Mouse (Mus musculus): ENCODE results near the gene Ubac1. TPM values are rescaled to one million over a fixed set of nuclear protein-coding genes. Genes with fewer than 3 reads are reported as not detected.

Gene Ubac1
- total RNA-seq, 2 experiments from 2014 or later: 1,008 to 1,318 TPM

DNA sequence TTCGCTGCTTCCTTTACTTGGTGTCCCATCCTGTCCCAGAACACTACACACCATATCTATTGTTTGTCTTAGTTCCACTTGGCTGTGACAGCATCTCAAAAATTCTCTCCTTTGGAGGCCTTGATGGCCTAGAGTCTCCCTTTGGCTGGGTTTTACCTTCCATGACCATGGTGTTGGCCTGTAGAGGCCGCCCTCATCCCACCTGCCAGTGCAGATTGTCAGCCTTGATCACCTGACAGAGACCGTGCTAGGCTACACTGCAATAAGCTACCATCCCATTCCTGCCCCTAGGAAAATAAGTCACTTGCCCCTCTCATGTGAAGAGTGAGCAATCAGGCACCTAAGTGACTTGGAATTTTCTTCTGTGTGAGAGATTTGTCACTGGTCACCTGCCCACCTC lies 8.7 kb upstream of the Ubac1 start:
- 0 out of 2 replicates have a peak, but pooled peaks have one; percentile 48 for ATAC-seq (replicated peaks; ENCODE audit: low FRiP score, poor library complexity, severe bottlenecking)

DNA sequence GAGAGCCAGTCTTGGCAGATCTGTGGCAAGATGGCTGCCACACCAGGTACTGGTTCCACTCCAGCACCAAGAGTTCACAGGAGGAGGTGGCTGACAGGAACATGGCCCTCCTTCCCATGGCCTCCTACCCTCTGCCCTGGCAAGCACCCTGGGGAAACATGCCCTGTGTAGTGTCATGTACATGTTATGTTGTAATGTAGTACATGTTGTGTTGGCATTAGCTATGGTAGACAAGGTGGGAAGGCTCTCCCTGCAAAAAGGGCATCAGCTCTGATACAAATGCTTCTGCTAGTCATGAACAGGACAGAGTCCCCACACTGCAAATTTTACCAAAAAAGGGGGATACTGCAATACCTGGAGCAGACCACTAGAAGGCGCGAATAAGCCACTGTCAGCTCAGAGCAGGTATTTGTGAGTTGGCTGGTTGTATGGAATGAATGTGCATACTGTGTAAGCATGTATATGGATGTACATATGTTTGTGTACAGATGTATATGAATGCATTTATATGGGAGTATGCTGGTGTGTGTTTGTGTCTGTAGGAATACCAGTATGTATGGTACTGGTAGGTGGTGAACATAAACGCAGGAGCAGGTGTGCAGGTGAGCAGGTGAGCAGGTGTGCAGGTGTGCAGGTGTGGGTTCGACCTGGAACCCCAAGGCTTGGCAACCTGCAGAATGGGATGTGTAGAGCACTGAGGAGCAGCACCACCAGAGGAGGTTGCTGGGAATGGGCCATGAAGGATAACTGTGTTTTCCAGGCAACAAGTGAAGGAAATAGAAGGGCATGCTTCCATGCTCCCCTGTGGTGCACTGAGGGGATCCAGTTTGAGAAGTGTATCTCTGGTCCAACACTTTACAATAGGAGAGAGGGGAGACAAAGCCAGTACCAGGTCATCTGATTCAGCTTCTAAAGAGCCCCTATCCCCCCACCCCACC lies 2.9 kb upstream of the Ubac1 start:
- ATAC-seq (replicated peaks; ENCODE audit: low FRiP score, poor library complexity, severe bottlenecking): peak; percentile 44; the same call in 1 of the 2 replicates

DNA sequence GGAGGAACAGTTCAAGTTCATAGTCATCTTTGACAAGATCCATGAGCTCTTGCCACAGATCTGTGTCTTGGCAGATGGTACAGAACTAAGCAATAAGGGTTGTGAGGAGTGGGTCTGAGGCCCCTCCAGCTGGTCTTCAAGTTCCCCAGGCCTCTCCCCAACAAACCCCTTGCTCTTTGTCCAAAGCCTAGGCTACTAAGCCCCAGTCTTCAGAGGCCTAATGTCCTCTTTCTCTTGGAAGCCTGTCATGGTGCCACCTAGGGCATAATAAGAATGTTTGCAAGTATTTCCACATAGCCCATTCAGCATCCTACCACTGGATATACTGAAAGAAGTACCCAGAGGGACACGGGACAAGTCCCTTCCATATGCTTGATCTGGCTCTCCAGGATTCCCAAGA lies 1.1 kb upstream of the Ubac1 start:
- ATAC-seq (replicated peaks; ENCODE audit: low FRiP score, poor library complexity, severe bottlenecking): no peak

DNA sequence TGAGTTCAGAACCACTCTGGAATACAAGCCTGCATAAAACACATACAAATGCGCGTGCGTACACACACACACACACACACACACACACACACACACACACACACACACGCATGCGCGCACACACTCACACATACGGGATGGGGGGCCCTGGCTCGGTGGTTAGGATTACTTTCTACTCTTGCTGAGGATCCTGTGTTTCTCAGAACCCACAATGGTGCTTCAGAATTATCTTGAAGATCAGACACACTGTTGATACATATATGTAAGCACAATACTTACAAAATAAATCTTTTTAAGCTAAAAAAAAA lies 665 bp upstream of the Ubac1 start:
- no peak for ATAC-seq (replicated peaks; ENCODE audit: low FRiP score, poor library complexity, severe bottlenecking)

DNA sequence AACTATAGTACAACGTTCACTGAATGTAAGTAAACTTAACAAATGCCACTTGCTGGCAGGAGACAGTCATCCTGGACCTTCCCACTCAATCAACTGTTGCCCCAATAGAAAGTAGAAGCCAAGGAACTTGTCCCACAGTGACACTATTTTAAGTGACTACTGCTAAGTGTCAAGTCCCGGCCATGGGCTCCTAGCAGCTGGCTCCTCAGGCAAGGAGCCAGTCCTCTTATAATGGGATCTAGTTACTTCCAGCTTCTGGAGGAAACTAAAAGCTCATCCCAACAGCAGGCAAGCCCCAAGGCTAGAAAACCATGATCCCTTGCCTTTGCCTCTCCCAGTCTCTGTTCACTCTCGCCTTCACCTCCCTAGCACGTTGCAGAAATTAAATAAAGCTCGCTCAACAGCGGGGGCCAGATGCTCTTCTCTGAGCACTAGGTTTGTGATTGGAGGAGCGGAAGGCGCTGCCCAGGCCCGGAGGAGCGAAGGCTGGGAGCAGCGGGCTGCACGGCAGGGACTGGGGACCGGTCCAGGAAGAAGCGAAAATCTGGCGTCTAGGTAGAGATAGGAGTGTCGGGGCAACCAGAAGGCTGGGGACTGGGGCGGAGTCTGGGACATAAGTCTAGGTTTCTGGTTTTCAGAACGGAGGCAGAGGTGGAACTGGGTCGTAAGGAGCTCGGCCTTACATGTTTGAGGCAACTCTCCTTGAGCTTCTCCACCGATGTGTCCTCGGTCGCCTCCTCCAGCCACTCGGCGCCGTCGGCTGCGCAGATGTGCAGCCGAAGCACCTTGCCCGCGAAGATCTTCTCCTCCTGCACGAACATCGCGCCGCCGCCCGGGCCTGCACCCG lies 610 bp downstream of the Ubac1 start:
- peak; percentile 45 for ATAC-seq (replicated peaks; ENCODE audit: low FRiP score, poor library complexity, severe bottlenecking)

DNA sequence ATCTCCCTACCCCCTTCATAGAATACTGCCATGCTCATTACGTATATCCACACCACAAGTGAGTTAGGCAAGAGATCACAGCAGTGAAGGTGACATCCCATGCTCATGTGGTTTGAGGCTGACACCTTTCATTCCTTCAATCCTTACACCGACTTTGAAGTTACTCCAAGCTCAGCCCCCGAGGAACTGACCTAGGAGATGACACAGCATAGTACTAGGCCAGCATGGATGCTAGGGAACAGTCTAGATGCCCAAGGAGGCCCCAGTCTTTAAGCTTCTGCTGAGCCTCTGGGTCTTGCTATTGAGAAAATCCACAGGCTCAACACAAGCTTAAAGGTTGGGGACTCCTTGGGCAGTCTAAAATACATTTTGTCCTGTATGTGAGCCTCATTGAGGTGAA lies 1.6 kb downstream of the Ubac1 start:
- ATAC-seq (replicated peaks; ENCODE audit: low FRiP score, poor library complexity, severe bottlenecking): peak; percentile 36

DNA sequence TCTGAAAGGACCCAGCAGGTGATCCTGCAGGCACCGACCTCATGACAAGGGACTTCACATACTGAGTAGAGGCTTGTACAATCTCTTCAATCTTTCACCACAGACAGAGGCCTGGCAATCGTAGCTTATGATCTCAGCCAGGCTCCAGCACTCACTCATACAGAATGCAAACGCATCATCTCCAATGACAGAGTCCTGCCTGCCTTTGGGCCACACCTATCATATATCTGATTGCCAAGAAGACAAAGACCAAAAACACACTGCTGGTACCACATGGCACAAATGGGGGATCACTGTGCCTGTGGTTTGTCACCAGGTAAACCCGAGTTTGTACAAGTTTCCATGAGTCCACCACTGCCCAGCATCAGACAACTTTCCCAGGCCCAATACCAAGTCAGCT lies 4.2 kb downstream of the Ubac1 start:
- ATAC-seq (replicated peaks; ENCODE audit: low FRiP score, poor library complexity, severe bottlenecking): no peak

DNA sequence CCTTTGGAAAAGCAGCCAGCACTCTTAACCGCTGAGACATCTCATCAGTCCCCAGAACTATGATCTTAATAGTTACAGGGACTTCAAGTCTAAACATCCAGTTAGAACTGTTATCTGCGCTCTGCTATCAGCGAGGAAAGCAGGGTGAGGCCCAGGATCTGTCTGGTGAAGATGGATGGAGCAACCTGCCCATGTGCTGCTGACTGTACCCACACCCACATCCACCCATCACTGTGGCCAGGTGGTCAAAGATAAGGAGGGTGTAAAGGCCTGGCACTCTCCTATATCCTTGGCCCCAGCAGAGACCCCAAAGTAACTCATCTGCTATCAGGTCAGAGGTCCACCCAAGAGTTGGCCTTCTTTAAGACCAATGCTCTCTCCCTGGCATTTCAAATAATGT lies 7.9 kb downstream of the Ubac1 start:
- peak; percentile 89 for ATAC-seq (replicated peaks; ENCODE audit: low FRiP score, poor library complexity, severe bottlenecking)

DNA sequence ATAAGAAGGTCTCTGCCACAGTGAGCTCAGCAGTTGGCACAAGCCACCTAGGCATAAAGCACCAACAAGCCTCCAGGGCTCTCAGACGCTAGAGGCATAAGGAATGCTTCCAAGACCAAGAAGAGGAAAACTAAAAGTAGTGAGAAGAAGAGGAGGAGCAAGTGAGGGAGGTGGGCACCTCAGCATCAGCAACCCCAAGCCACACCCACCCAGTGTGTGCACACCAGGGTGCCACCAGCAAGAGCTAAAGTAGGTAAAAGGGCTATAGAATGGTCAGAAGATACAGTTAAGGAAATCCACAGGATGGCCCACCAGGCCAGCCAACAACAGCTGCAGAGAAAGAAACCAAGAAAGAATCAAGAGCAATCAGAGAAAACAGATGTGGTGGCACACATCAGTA lies 10.1 kb downstream of the Ubac1 start:
- ATAC-seq (replicated peaks; ENCODE audit: low FRiP score, poor library complexity, severe bottlenecking): 0 out of 2 replicates have a peak, but pooled peaks have one; percentile 26

DNA sequence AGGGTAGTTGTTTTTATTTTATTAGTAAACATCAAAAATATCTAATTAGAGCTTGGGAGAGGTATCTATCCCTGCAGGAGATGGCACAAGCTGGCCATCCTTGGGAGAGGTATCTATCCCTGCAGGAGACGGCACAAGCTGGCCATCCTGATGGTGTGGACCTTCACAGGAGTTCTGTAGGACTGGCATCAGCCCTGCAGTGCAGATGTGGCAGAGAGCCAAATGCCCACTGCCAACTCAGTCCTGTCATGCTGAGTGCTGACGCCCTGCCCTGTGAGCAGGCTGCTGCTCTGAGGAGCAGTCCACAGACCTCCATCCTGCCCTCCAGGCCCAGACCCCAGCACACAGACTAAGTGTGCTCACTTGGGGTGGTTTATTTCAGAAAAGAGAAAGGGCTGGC lies 19.5 kb downstream of the Ubac1 start:
- no peak for ATAC-seq (replicated peaks; ENCODE audit: low FRiP score, poor library complexity, severe bottlenecking)

DNA sequence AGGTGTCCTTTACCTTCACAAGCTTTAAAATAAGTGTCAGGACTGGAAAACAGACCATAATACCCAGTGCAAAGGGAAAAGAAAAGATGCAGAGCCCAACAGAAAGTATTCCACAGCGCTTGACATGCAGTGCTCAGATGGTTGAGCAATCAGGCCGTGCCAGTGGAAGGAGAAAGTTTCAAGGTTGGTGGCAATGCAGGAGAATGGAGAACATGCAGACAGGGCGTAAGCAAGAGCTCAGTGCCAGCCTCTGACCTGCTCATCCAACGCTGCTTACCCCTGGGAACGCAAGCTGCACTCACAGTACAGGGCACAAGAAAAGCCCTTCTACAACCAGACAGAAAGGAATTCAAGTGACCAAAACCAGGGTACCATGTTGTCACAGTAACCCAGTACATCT lies 20.4 kb downstream of the Ubac1 start:
- no peak for ATAC-seq (replicated peaks; ENCODE audit: low FRiP score, poor library complexity, severe bottlenecking)

DNA sequence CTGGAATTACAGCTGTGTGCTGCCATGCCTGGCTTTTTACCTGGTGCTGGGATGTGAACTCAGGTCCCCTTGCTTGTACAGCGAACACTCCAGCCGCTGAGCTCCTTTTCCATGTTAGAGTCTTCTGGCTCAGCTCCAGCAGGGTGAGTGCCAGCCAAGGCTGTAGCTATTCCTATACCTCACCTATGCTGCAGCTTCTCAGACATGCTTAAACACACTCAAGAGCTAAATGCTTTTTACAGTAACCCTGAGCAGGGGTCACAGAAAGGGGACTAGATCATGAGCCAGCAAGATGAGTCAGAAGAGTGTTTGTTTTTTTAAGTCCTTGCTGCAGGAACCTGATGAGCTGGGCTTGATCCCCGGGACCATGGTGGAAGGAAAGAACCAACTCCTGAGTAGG lies 23.8 kb downstream of the Ubac1 start:
- 0 out of 2 replicates have a peak, but pooled peaks have one; percentile 5 for ATAC-seq (replicated peaks; ENCODE audit: low FRiP score, poor library complexity, severe bottlenecking)

DNA sequence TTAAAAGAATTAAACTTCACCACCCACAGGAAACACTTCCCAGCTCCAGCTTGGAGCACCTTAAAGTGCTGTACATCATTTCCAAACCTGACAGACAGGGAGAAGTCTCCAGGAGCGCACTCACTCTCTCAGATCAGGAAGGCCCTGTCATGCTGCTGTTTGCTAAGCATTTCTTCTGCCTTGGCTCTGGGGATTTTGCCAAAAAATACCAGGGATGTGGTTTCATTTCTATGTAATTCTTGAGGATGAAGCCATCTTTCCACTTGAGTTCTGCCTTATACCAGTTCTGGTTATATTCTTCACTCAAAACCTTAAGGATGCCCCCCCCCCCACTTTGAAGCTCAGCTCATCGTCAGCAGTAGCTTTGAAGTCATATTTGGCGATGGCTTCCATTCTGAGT lies 26.8 kb downstream of the Ubac1 start:
- no peak for ATAC-seq (replicated peaks; ENCODE audit: low FRiP score, poor library complexity, severe bottlenecking)

DNA sequence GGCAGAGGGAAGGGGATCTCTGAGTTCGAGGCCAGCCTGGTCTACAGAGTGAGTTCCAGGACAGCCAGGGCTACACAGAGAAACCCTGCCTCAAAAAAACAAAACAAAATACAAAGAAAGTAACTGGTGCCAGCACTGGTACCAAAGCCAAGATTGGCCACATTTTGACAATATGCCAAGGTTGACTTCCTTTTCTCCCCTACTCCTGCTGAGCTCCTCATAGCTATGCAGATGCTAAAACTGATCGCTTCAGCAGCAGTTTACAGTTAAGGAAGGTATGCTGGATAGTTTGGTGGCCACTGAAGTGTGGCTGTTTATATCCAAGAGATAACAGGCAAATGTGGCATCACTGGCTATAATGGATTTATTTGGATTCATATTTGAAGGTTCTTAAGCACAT lies 29.3 kb downstream of the Ubac1 start:
- ATAC-seq (replicated peaks; ENCODE audit: low FRiP score, poor library complexity, severe bottlenecking): no peak

DNA sequence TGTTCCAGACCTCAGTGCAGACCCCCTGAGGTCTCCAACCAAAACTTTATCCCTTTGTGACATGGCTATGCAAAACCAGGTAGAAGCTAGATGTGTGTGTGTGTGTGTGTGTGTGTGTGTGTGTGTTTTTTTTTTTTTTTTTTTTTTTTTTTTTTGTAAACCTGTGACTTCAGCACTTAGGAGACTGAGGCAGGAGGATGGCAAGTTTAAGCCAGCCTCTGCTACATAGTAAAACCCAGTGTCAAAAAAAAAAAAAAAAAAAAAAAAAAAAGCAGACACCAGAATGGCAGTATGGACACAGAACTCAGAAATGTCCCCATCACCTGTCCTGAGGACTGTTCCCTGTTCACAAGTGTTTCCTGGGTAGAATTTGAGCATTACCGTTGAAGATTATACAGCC lies 31.9 kb downstream of the Ubac1 start:
- no peak for ATAC-seq (replicated peaks; ENCODE audit: low FRiP score, poor library complexity, severe bottlenecking)

DNA sequence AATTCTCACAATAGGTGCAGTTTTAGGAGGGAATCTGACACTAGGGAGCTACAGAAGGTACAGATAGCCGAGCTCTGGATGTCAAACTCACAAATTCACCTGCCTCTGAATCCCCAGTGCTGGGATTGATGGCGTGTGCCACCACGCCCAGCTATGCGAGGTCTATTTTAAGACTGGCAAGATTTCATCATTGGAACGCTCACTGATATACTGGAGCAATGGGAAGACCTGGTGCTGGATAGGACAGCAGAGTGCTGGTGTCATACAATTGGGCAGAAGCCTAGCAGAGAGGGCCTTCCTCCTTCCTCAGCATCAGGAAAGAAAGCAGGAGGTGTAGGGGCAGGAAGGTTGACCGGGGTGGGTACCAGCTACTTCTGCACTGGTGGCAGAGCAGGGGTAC lies 33.7 kb downstream of the Ubac1 start:
- no peak for ATAC-seq (replicated peaks; ENCODE audit: low FRiP score, poor library complexity, severe bottlenecking)

DNA sequence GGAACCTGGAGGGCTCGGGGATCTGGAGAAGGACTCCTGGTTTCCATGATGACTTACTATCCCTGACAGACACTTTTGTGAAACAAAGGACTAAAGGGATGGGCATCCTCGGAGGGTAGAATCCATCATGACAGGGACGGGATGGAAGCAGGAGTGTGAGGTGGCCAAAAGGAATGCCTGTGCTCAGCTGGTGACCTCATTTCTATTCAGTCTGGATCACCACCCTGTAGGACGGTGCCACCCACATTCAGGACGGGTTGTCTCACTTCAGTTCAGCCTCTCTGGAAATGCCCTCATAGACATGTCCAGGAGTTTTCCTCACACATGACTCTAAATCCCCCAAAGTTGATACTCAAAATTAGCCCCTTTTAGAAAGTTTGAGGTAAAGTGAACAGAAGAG lies 34.9 kb downstream of the Ubac1 start:
- no peak for ATAC-seq (replicated peaks; ENCODE audit: low FRiP score, poor library complexity, severe bottlenecking)

DNA sequence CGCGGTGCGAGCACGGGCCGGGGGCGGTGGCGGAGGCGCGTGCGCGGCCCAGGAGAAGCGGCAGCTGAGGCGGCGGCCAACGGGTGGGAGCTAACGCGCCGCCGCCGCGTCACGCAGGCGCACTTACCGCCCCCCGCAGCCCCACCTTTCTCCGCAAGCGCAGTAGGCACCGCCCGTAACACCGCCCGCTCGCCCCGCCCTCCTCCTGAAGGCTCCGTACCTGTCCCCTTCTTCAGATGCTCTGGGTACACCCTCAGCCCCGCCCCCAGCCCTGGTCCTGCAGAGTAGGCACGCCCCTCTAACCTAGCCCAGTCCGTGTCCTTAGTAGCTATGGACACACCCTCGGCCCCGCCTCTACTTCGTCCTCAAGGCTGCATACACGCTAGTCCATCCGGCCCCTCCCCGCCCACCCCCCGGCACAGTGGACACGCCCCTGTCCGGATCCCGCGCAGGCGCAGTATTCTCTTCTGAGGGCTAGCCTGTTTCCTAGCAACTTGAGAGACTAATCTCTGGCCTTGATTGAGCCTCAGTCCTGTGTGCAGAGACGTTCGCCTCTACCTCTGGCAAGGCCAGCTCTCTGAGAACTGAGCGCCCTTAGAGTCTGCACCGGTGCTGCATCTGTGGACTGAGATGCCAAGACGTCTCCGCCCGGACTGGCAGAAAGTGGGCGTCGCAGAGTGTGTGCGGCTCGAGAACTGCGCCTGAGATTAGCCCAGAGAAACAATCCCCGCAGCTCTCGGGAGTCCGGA lies 38.2 kb downstream of the Ubac1 start, which contains the start of gene Camsap1:
Camsap1 (minus strand) TSS at position 124 of the 749 bp plus-strand sequence.
- ATAC-seq (replicated peaks; ENCODE audit: low FRiP score, poor library complexity, severe bottlenecking): peak; percentile 90

DNA sequence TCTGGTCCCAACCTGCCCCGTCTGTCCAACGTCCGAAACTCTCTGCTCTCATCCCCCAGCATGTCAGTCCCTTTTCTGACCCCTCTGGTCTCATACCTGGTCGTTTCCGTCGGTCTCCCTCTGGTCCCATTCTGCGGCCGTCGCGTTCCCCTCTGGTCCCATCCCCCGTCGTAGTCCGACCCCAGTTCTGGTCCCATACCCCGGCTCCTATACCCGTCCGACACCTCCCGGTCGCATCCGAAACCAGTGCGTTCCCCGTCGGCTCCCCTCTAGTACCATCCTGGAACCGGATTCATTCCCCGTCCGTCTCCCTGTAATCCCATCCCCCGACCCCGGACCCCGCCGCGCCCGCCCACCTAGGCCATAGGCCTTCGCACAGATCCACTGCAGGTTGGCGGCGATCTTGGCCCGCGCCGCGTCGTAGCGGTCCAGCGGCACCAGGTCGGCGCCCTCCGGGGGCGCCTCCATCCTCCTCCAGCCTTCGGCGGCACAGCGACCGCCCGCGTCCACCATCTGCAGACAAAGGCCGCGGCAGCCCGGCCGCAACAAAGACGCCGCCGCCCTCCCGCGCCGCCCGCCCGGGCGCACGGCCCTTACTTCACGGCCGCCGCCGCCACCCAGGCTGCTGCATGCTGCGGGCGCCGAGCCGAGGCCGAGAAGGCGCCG lies 39.0 kb downstream of the Ubac1 start:
- ATAC-seq (replicated peaks; ENCODE audit: low FRiP score, poor library complexity, severe bottlenecking): 0 out of 2 replicates have a peak, but pooled peaks have one; percentile 4

DNA sequence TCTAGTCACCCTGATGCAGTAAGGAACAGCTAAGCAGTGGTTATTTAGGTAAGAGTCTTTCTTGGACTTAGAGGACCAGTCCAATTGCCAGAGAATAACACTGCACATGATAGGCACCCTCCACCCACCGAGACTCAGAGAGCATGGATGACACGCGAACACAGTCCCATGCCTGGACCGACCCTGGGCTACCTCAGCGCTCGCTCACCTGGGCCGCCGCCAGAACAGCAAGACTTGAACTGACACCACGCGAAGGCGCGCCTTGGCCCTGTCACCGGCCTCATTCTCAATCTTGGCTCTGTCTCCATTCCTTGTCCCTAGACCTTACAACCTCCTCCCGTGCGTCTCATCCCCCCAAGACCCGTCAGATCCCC lies 39.5 kb downstream of the Ubac1 start:
- ATAC-seq (replicated peaks; ENCODE audit: low FRiP score, poor library complexity, severe bottlenecking): peak; percentile 37

All from erythroid progenitor cell, adult 5-6 weeks (primary cell).